Mouse (Mus musculus): ENCODE measurements around the gene Bricd5. TPM values are rescaled to one million over a fixed set of nuclear protein-coding genes. Genes with fewer than 3 reads are reported as not detected.

Gene Bricd5
- total and polyA plus RNA-seq, 2 experiments from 2014 or later = 1.4 to 4.0 TPM

DNA sequence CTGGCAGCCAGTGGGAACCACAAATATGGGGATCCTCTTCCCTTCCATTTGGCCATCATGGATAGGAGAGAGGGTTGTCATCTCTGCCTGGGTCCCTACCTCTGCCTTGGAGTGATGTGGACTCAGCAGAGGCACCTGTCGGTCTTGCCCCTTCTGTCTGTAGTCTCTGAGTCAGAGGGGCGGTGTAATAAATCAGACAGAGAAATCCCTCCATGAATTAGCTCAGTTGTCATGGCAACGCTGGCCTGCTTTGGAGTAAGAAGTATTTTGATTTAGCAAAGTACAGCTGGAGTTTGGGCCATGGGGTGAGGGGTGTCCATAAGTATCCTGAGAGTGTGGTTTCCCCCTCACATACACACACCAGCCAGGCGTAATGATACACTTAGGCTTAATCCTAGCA is 16.7 kb downstream of the Bricd5 start:
- ATAC-seq (no peak), DNase-seq (ENCODE audit: low spot score) (peak; percentile 57)
- H3K4me3 ChIP-seq (ENCODE audit: low read length) = peak overlapping the region; percentile 96
- H3K4me1 ChIP-seq (ENCODE audit: insufficient read depth, low read length) = peaks cover 16% of the 10 kb centered on the region
- WGBS = 60% methylated on average over 4 of the region's 4 CpGs
- H3K27me3 ChIP-seq (ENCODE audit: insufficient read depth, low read length) = no peaks in the 10 kb centered on the region
- TF ChIP-seq CTCF (IDR thresholded peaks at IDR 0.05; ENCODE audit: low read depth) = no peak
- peak overlapping the region; percentile 97; the same call in 1 of the 2 replicates for H3K27ac ChIP-seq
- H3K9ac ChIP-seq (replicated peaks; ENCODE audit: low read length) = peak overlapping the region; percentile 96; the same call in 1 of the 2 replicates
- H3K4me2 ChIP-seq (ENCODE audit: low read depth, low read length) = peak overlapping the region; percentile 70
- no peaks in the 10 kb centered on the region for H3K9me3 ChIP-seq (ENCODE audit: low read length)
- no peaks in the 10 kb centered on the region for H3K36me3 ChIP-seq (ENCODE audit: insufficient read depth, low read length)

DNA sequence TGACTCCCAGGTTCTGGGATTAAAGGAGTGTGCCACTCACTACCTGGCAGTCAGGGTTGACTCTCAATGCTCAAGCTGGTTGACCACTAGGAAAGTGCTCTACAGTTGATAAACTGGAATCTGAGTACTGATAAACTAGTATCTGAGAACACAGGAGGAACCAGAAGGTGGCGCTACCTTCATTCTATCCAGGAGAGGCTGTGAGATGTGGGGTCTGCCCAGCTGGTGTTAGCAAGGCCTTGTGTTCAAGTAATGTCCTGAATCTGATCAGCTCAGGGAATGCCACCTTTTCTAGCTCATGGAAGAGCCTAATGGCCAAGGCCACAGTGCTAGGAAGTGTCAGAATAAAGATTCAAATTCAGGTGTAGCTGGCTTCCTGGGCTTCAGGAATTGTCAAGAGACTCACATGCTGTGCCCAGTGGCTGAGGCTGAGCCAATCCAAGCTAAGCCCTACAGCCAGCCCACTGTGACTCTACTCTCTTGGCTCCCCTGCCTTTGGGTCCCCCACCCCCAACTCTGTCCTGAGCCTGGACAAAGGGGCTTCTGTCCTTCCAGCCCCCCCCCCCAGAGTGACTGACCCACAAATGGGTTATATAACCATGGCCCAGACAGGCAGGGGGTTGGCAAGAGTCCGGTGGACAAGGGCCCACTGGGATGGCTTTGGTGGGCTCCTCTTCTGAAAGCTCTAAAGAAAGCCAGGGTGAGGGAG is 21.1 kb downstream of the Bricd5 start:
- peak; percentile 77 for ATAC-seq
- no peak overlapping the region for H3K4me3 ChIP-seq (ENCODE audit: low read length)
- H3K9ac ChIP-seq (replicated peaks; ENCODE audit: low read length) = no peak overlapping the region
- peak; percentile 70 for TF ChIP-seq CTCF (IDR thresholded peaks at IDR 0.05; ENCODE audit: low read depth)
- H3K27ac ChIP-seq = peak overlapping the region; percentile 65
- H3K4me1 ChIP-seq (ENCODE audit: insufficient read depth, low read length) = peaks cover 8% of the 10 kb centered on the region; the same call in 1 of the 2 replicates
- H3K36me3 ChIP-seq (ENCODE audit: insufficient read depth, low read length) = peaks cover 37% of the 10 kb centered on the region
- no peak overlapping the region for H3K4me2 ChIP-seq (ENCODE audit: low read depth, low read length)
- peak; percentile 78 for DNase-seq (ENCODE audit: low spot score)
- H3K9me3 ChIP-seq (ENCODE audit: low read length) = no peaks in the 10 kb centered on the region
- H3K27me3 ChIP-seq (ENCODE audit: insufficient read depth, low read length) = no peaks in the 10 kb centered on the region
- 29% methylated on average over 2 of the region's 2 CpGs for WGBS

DNA sequence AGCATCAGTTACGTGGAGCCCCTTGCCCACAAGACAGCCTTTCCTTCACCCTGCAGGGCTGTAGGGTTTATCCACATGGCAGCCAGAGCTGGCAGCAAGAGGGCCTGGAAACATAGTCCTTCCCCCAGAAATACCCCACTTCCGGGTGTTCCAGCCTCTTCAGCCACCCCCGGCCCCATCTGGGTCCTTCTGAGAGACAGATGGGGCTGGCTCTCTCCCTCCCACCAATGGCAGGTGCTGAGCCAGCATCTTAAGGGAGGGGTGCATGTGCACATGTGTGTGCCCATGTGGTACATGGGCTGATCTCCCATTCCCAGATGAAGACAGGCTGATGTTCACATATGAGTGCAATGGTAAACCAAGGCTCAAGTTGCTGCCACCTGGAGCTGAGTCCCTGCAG is 21.8 kb downstream of the Bricd5 start:
- no peak for DNase-seq (ENCODE audit: low spot score)

DNA sequence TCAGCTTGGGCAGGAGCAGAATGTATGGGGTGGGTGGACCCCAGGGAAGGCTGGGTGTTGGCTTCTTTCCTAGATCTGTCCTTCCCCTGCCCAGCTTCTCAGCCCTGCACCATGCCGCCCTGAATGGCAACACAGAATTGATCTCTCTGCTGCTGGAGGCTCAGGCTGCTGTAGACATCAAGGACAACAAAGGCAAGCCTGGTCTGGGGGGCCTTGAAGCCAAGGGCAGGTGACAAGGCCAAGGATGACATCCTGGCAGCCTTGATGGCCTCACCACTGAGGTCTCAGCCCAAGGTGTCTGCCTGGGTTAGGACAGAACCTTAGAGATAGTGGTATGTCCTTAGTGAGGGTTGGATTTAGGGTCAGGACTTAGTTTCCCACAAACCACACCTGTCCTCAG is 22.3 kb downstream of the Bricd5 start:
- peak overlapping the region; percentile 65; the same call in 1 of the 2 replicates for H3K27ac ChIP-seq
- H3K9me3 ChIP-seq (ENCODE audit: low read length) = no peaks in the 10 kb centered on the region
- peaks cover 49% of the 10 kb centered on the region for H3K36me3 ChIP-seq (ENCODE audit: insufficient read depth, low read length)
- no peak for ATAC-seq
- H3K4me3 ChIP-seq (ENCODE audit: low read length) = no peak overlapping the region
- H3K4me2 ChIP-seq (ENCODE audit: low read depth, low read length) = no peak overlapping the region
- WGBS = 64% methylated on average over 1 of the region's 1 CpGs
- H3K9ac ChIP-seq (replicated peaks; ENCODE audit: low read length) = no peak overlapping the region
- no peaks in the 10 kb centered on the region for H3K27me3 ChIP-seq (ENCODE audit: insufficient read depth, low read length)
- TF ChIP-seq CTCF (IDR thresholded peaks at IDR 0.05; ENCODE audit: low read depth) = no peak
- no peak for DNase-seq (ENCODE audit: low spot score)
- 0 out of 2 replicates have a peak, but pooled peaks cover 3% of the 10 kb centered on the region for H3K4me1 ChIP-seq (ENCODE audit: insufficient read depth, low read length)

More for the DNA sequence above, 21.8 kb downstream of the Bricd5 start:
- peak overlapping the region; percentile 65 for H3K27ac ChIP-seq
- no peaks in the 10 kb centered on the region for H3K9me3 ChIP-seq (ENCODE audit: low read length)
- H3K4me3 ChIP-seq (ENCODE audit: low read length) = no peak overlapping the region
- 50% methylated on average over 3 of the region's 3 CpGs for WGBS
- H3K27me3 ChIP-seq (ENCODE audit: insufficient read depth, low read length) = no peaks in the 10 kb centered on the region
- H3K36me3 ChIP-seq (ENCODE audit: insufficient read depth, low read length) = peaks cover 43% of the 10 kb centered on the region
- TF ChIP-seq CTCF (IDR thresholded peaks at IDR 0.05; ENCODE audit: low read depth) = no peak
- ATAC-seq = peak; percentile 42; the same call in 1 of the 2 replicates
- no peak overlapping the region for H3K4me2 ChIP-seq (ENCODE audit: low read depth, low read length)
- H3K4me1 ChIP-seq (ENCODE audit: insufficient read depth, low read length) = 0 out of 2 replicates have a peak, but pooled peaks cover 3% of the 10 kb centered on the region
- H3K9ac ChIP-seq (replicated peaks; ENCODE audit: low read length) = no peak overlapping the region

DNA sequence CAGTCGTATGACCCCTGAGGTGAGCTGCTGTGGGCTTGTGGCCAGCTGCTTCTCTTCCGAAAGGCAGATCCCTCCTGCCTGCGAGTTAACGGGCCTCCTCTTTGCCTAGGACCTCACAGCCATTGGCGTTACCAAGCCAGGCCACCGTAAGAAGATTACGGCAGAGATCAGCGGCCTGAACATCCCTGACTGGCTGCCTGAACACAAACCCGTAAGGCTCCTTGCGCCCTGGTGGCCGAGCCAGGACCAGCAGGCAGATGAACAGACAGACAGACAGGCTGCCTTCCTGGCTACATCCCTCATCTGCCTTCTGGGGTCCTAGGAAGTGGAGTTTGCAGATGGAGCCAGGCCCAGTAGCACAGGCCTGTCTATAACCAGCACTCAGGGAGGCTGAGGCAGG is 28.5 kb downstream of the Bricd5 start:
- WGBS = 42% methylated on average over 11 of the region's 11 CpGs

DNA sequence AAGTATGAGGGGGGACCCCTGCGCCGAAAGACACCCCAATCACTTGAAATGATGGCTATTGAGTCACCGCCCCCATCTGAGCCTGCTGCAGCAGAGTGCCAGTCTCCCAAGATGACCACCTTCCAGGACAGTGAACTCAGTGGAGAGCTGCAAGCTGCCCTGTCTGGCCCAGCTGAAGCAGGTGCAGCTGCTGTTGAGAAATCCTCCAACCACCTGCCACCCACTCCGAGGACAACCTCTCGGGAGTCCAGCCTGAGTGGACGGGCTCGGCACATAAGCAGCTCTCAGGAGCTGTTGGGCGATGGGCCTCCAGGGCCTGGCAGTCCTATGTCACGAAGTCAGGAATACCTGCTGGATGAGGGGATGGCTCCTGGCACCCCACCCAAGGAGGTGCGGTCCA is 30.4 kb downstream of the Bricd5 start:
- DNase-seq (ENCODE audit: low spot score) (no peak), ATAC-seq (no peak)
- Histone ChIP-seq H3K27me3 (ENCODE audit: insufficient read depth, low read length) (no peaks in the 10 kb centered on the region), H3K27ac (no peak overlapping the region), H3K4me1 (ENCODE audit: insufficient read depth, low read length) (0 out of 2 replicates have a peak, but pooled peaks cover 2% of the 10 kb centered on the region), H3K4me2 (ENCODE audit: low read depth, low read length) (no peak overlapping the region), H3K9me3 (ENCODE audit: low read length) (no peaks in the 10 kb centered on the region), H3K4me3 (ENCODE audit: low read length) (no peak overlapping the region), H3K36me3 (ENCODE audit: insufficient read depth, low read length) (peaks cover 60% of the 10 kb centered on the region), H3K9ac (replicated peaks; ENCODE audit: low read length) (no peak overlapping the region)
- TF ChIP-seq CTCF (IDR thresholded peaks at IDR 0.05; ENCODE audit: low read depth) = no peak
- 90% methylated on average over 10 of the region's 10 CpGs for WGBS

More for the DNA sequence above, 28.5 kb downstream of the Bricd5 start:
- H3K27me3 ChIP-seq (ENCODE audit: insufficient read depth, low read length) = no peaks in the 10 kb centered on the region
- no peak overlapping the region for H3K27ac ChIP-seq
- H3K4me3 ChIP-seq (ENCODE audit: low read length) = no peak overlapping the region
- H3K9ac ChIP-seq (replicated peaks; ENCODE audit: low read length) = no peak overlapping the region
- DNase-seq (ENCODE audit: low spot score) (no peak), ATAC-seq (no peak)
- H3K4me1 ChIP-seq (ENCODE audit: insufficient read depth, low read length) = 0 out of 2 replicates have a peak, but pooled peaks cover 2% of the 10 kb centered on the region
- H3K9me3 ChIP-seq (ENCODE audit: low read length) = no peaks in the 10 kb centered on the region
- peak; percentile 51 for TF ChIP-seq CTCF (IDR thresholded peaks at IDR 0.05; ENCODE audit: low read depth)
- H3K36me3 ChIP-seq (ENCODE audit: insufficient read depth, low read length) = peaks cover 75% of the 10 kb centered on the region
- no peak overlapping the region for H3K4me2 ChIP-seq (ENCODE audit: low read depth, low read length)

All from hindbrain, postnatal 0 days (tissue).